Mouse (Mus musculus) common myeloid progenitor, adult 5-6 weeks (primary cell): ENCODE results near the gene Gpd1l. TPM values are rescaled to one million over a fixed set of nuclear protein-coding genes. Genes with fewer than 3 reads are reported as not detected.
A peak's percentile ranks its signal among the peaks of the same experiment; 100 is the strongest.

ENCODE experiments used
- ATAC-seq: replicated peaks from 2 replicates; pipeline ENCODE4 v1.8.0; 2016; ENCODE audit warnings: low read depth, mild to moderate bottlenecking, moderate TSS enrichment, inconsistent platforms; ENCODE audit not compliant: poor library complexity, severe bottlenecking
- total RNA-seq: library from RNA; stranded (forward); fragments of 200-1000, 187-1606 nt; gene quantifications from 2 replicates; pipeline ENCODE4 v1.2.3, GENCODE M21; 2017

Gene Gpd1l
- total RNA-seq, 1 experiment from 2014 or later = 27.6 TPM

- ATAC-seq = no peak
These were observed 1.2 kb downstream of the Gpd1l start for GRCm38 (mm10) chr9:114932607-114933006.

- no peak for ATAC-seq
These were observed 3.2 kb downstream of the Gpd1l start for GRCm38 (mm10) chr9:114930464-114931090.

GRCm38 (mm10) chr9:114925571-114925970, 8.2 kb downstream of the Gpd1l start:
- peak; percentile 70 for ATAC-seq

- no peak for ATAC-seq
These were observed 8.7 kb downstream of the Gpd1l start for GRCm38 (mm10) chr9:114925039-114925438.

GRCm38 (mm10) chr9:114924511-114924910, 9.3 kb downstream of the Gpd1l start:
- no peak for ATAC-seq

GRCm38 (mm10) chr9:114922209-114922608, 11.6 kb downstream of the Gpd1l start:
- ATAC-seq = no peak

GRCm38 (mm10) chr9:114921352-114922081, 12.3 kb downstream of the Gpd1l start:
- no peak for ATAC-seq

- peak; percentile 57 for ATAC-seq
These were observed 13.2 kb downstream of the Gpd1l start for GRCm38 (mm10) chr9:114920569-114920968.

- ATAC-seq = peak; percentile 63; the same call in 1 of the 2 replicates
These were observed 20.8 kb downstream of the Gpd1l start for GRCm38 (mm10) chr9:114912680-114913649.

GRCm38 (mm10) chr9:114907509-114907908, 26.3 kb downstream of the Gpd1l start:
- ATAC-seq = no peak

- ATAC-seq = no peak
These were observed 37.9 kb downstream of the Gpd1l start for GRCm38 (mm10) chr9:114895919-114896318.

- no peak for ATAC-seq
These were observed 40.8 kb downstream of the Gpd1l start for GRCm38 (mm10) chr9:114892974-114893373.

- no peak for ATAC-seq
These were observed 43.4 kb downstream of the Gpd1l start for GRCm38 (mm10) chr9:114890377-114890776.

- no peak for ATAC-seq
These were observed 44.9 kb downstream of the Gpd1l start for GRCm38 (mm10) chr9:114888856-114889407.

GRCm38 (mm10) chr9:114887699-114888098, 46.1 kb downstream of the Gpd1l start:
- peak; percentile 54; the same call in 1 of the 2 replicates for ATAC-seq

GRCm38 (mm10) chr9:114885991-114886662, 47.7 kb downstream of the Gpd1l start:
- no peak for ATAC-seq

GRCm38 (mm10) chr9:114885564-114885963, 48.2 kb downstream of the Gpd1l start:
- ATAC-seq = no peak

- no peak for ATAC-seq
These were observed 51.8 kb downstream of the Gpd1l start for GRCm38 (mm10) chr9:114881977-114882376.

- ATAC-seq = peak; percentile 42; the same call in 1 of the 2 replicates
These were observed 78.5 kb downstream of the Gpd1l start for GRCm38 (mm10) chr9:114855327-114855726.

GRCm38 (mm10) chr9:114854686-114855085, 79.1 kb downstream of the Gpd1l start:
- no peak for ATAC-seq
